ENCODE assay signal across 11 mouse cellular contexts in genomic region chr19:28934897-28935296, GRCm38 (mm10).
"Had no signal": no experiment of that assay in that cellular context is flagged by ENCODE, and none has a peak within 500 bp of the region (broad histone marks: within the 10 kb centered on the region; RNA-seq: fewer than 3 reads in every experiment).

No protein-coding gene starts in this region.

- DNase-seq: kidney, adult 2 months; kidney, postnatal 25 days; layer of hippocampus, postnatal 36 days; liver, embryonic 13.5 days; lung, embryonic 14.5 days; lung, postnatal 36 days; right cerebral cortex, adult 18-20 months; right cerebral cortex, postnatal 14 days; right cerebral cortex, postnatal 4 days; thymus, adult 18-20 months; thymus, postnatal 36 days had no signal
